Mouse (Mus musculus): ENCODE data around the gene 4930544G11Rik. TPM values are rescaled to one million over a fixed set of nuclear protein-coding genes. Genes with fewer than 3 reads are reported as not detected.

Gene 4930544G11Rik
- polyA plus RNA-seq (2015; fragmentation: Nextera tagmentation; extraction: Ambion mirVana), result not detected in 2 replicates

GRCm38 (mm10) chr6:65952309-65952708 lies at the start of gene 4930544G11Rik:
Gene 4930544G11Rik (plus strand): TSS chr6:65952609.
- H3K27me3 ChIP-seq (replicated peaks; ENCODE audit: insufficient read depth, low read length), result no peaks in the 10 kb centered on the region
- no peak within 1 kb of the TSS for H3K27ac ChIP-seq (ENCODE audit: low read length)
- H3K4me3 ChIP-seq (ENCODE audit: low read depth, low read length), result no peak within 1 kb of the TSS
- DNase-seq (ENCODE audit: low spot score) (no peak), ATAC-seq (no peak)
- H3K36me3 ChIP-seq (ENCODE audit: insufficient read depth, low read length), result no peaks in the 10 kb centered on the region
- 98% methylated on average over 10 of the region's 10 CpGs for WGBS
- H3K9me3 ChIP-seq (ENCODE audit: low read length), result no peaks in the 10 kb centered on the region
- TF ChIP-seq EP300 (IDR thresholded peaks at IDR 0.05), result no peak
- TF ChIP-seq CTCF (IDR thresholded peaks at IDR 0.05), result no peak
- H3K9ac ChIP-seq (replicated peaks; ENCODE audit: low read depth), result no peak within 1 kb of the TSS
- no peak within 1 kb of the TSS for H3K4me2 ChIP-seq (replicated peaks; ENCODE audit: low read depth, low read length)
- H3K4me1 ChIP-seq (ENCODE audit: insufficient read depth, low read depth, low read length), result no peaks in the 10 kb centered on the region

- H3K27me3 ChIP-seq (replicated peaks; ENCODE audit: insufficient read depth, low read length), result no peaks in the 10 kb centered on the region
- no peaks in the 10 kb centered on the region for H3K4me1 ChIP-seq (ENCODE audit: insufficient read depth, low read depth, low read length)
- no peak overlapping the region for H3K27ac ChIP-seq (ENCODE audit: low read length)
- no peak for TF ChIP-seq EP300 (IDR thresholded peaks at IDR 0.05)
- no peak for TF ChIP-seq CTCF (IDR thresholded peaks at IDR 0.05)
- H3K9ac ChIP-seq (replicated peaks; ENCODE audit: low read depth), result no peak overlapping the region
- H3K4me2 ChIP-seq (replicated peaks; ENCODE audit: low read depth, low read length), result no peak overlapping the region
- no peak for DNase-seq (ENCODE audit: low spot score)
- no peaks in the 10 kb centered on the region for H3K9me3 ChIP-seq (ENCODE audit: low read length)
- WGBS, result 69% methylated on average over 2 of the region's 2 CpGs
- no peak overlapping the region for H3K4me3 ChIP-seq (ENCODE audit: low read depth, low read length)
- no peaks in the 10 kb centered on the region for H3K36me3 ChIP-seq (ENCODE audit: insufficient read depth, low read length)
- ATAC-seq, result no peak
Measured at GRCm38 (mm10) chr6:65906657-65907182, 45.7 kb upstream of the 4930544G11Rik start.

- WGBS, result 82% methylated on average over 5 of the region's 5 CpGs
Measured at GRCm38 (mm10) chr6:65915421-65915820, 37.0 kb upstream of the 4930544G11Rik start.

GRCm38 (mm10) chr6:65921703-65922102 lies 30.7 kb upstream of the 4930544G11Rik start:
- Histone ChIP-seq H3K9me3 (ENCODE audit: low read length) (no peaks in the 10 kb centered on the region), H3K4me1 (ENCODE audit: insufficient read depth, low read depth, low read length) (no peaks in the 10 kb centered on the region), H3K27me3 (replicated peaks; ENCODE audit: insufficient read depth, low read length) (no peaks in the 10 kb centered on the region), H3K4me3 (ENCODE audit: low read depth, low read length) (no peak overlapping the region), H3K9ac (replicated peaks; ENCODE audit: low read depth) (no peak overlapping the region), H3K36me3 (ENCODE audit: insufficient read depth, low read length) (no peaks in the 10 kb centered on the region), H3K4me2 (replicated peaks; ENCODE audit: low read depth, low read length) (no peak overlapping the region), H3K27ac (ENCODE audit: low read length) (no peak overlapping the region)
- no peak for DNase-seq (ENCODE audit: low spot score)
- TF ChIP-seq CTCF (IDR thresholded peaks at IDR 0.05) (no peak), EP300 (IDR thresholded peaks at IDR 0.05) (no peak)
- no peak for ATAC-seq
- 70% methylated on average over 3 of the region's 3 CpGs for whole genome bisulfite sequencing

More at GRCm38 (mm10) chr6:65915421-65915820, 37.0 kb upstream of the 4930544G11Rik start:
- ATAC-seq (no peak), DNase-seq (ENCODE audit: low spot score) (no peak)
- H3K4me1 ChIP-seq (ENCODE audit: insufficient read depth, low read depth, low read length), result no peaks in the 10 kb centered on the region
- no peaks in the 10 kb centered on the region for H3K27me3 ChIP-seq (replicated peaks; ENCODE audit: insufficient read depth, low read length)
- H3K36me3 ChIP-seq (ENCODE audit: insufficient read depth, low read length), result no peaks in the 10 kb centered on the region
- H3K9ac ChIP-seq (replicated peaks; ENCODE audit: low read depth), result no peak overlapping the region
- H3K4me3 ChIP-seq (ENCODE audit: low read depth, low read length), result no peak overlapping the region
- H3K4me2 ChIP-seq (replicated peaks; ENCODE audit: low read depth, low read length), result no peak overlapping the region
- no peak for TF ChIP-seq CTCF (IDR thresholded peaks at IDR 0.05)
- no peak for TF ChIP-seq EP300 (IDR thresholded peaks at IDR 0.05)
- H3K27ac ChIP-seq (ENCODE audit: low read length), result no peak overlapping the region
- no peaks in the 10 kb centered on the region for H3K9me3 ChIP-seq (ENCODE audit: low read length)

- H3K27me3 ChIP-seq (replicated peaks; ENCODE audit: insufficient read depth, low read length), result no peaks in the 10 kb centered on the region
- H3K9me3 ChIP-seq (ENCODE audit: low read length), result no peaks in the 10 kb centered on the region
- H3K4me2 ChIP-seq (replicated peaks; ENCODE audit: low read depth, low read length), result no peak overlapping the region
- no peaks in the 10 kb centered on the region for H3K36me3 ChIP-seq (ENCODE audit: insufficient read depth, low read length)
- H3K4me3 ChIP-seq (ENCODE audit: low read depth, low read length), result no peak overlapping the region
- ATAC-seq, result no peak
- no peak overlapping the region for H3K27ac ChIP-seq (ENCODE audit: low read length)
- H3K9ac ChIP-seq (replicated peaks; ENCODE audit: low read depth), result no peak overlapping the region
- 79% methylated on average over 4 of the region's 4 CpGs for WGBS
- DNase-seq (ENCODE audit: low spot score), result no peak
- no peaks in the 10 kb centered on the region for H3K4me1 ChIP-seq (ENCODE audit: insufficient read depth, low read depth, low read length)
- TF ChIP-seq CTCF (IDR thresholded peaks at IDR 0.05), result no peak
- TF ChIP-seq EP300 (IDR thresholded peaks at IDR 0.05), result no peak
Measured at GRCm38 (mm10) chr6:65923501-65924084, 28.8 kb upstream of the 4930544G11Rik start.

- no peak overlapping the region for H3K4me3 ChIP-seq (ENCODE audit: low read depth, low read length)
- WGBS, result 61% methylated on average over 3 of the region's 3 CpGs
- TF ChIP-seq EP300 (IDR thresholded peaks at IDR 0.05) (no peak), CTCF (IDR thresholded peaks at IDR 0.05) (no peak)
- no peaks in the 10 kb centered on the region for H3K36me3 ChIP-seq (ENCODE audit: insufficient read depth, low read length)
- ATAC-seq, result no peak
- no peak overlapping the region for H3K27ac ChIP-seq (ENCODE audit: low read length)
- no peaks in the 10 kb centered on the region for H3K9me3 ChIP-seq (ENCODE audit: low read length)
- no peaks in the 10 kb centered on the region for H3K27me3 ChIP-seq (replicated peaks; ENCODE audit: insufficient read depth, low read length)
- DNase-seq (ENCODE audit: low spot score), result no peak
- H3K4me1 ChIP-seq (ENCODE audit: insufficient read depth, low read depth, low read length), result no peaks in the 10 kb centered on the region
- H3K9ac ChIP-seq (replicated peaks; ENCODE audit: low read depth), result no peak overlapping the region
- no peak overlapping the region for H3K4me2 ChIP-seq (replicated peaks; ENCODE audit: low read depth, low read length)
Measured at GRCm38 (mm10) chr6:65925737-65926333, 26.6 kb upstream of the 4930544G11Rik start.
